Mouse (Mus musculus) heart, adult 2 months (tissue): ENCODE measurements around the gene Fxr2. TPM values are rescaled to one million over a fixed set of nuclear protein-coding genes. Genes with fewer than 3 reads are reported as not detected.

Source experiments
- DNase-seq, 2 experiments: peaks; one replicate each; pipeline ENCODE4 v3.0.0; 2021
- H3K27ac ChIP-seq: fragments of 200-600 bp; 2 replicates; pipeline ENCODE4 v1.8.1; 2022
- H3K27me3 ChIP-seq: fragments of 200-500 bp; 2 replicates; pipeline ENCODE4 v1.6.1; 2012; ENCODE audit warnings: mild to moderate bottlenecking, low read length, inconsistent platforms, mixed read lengths; ENCODE audit not compliant: control insufficient read depth, insufficient read depth
- H3K36me3 ChIP-seq: fragments of 200-500 bp; 2 replicates; pipeline ENCODE4 v1.6.1; 2012; ENCODE audit warnings: low read length, inconsistent platforms; ENCODE audit not compliant: control insufficient read depth, insufficient read depth
- H3K4me1 ChIP-seq: fragments of 200-500 bp; 2 replicates; pipeline ENCODE4 v1.6.1; 2011; ENCODE audit warnings: low read length; ENCODE audit not compliant: control insufficient read depth, insufficient read depth
- H3K4me3 ChIP-seq: fragments of 200-600 bp; 2 replicates; pipeline ENCODE4 v1.8.1; 2022
- H3K79me2 ChIP-seq: fragments of 200-500 bp; replicated peaks from 2 replicates; pipeline ENCODE4 v1.6.1; 2012; ENCODE audit warnings: mild to moderate bottlenecking, inconsistent platforms, low read length, moderate library complexity, mixed read lengths; ENCODE audit not compliant: control insufficient read depth, insufficient read depth
- H3K9ac ChIP-seq: fragments of 200-500 bp; 2 replicates; pipeline ENCODE4 v1.6.1; 2012; ENCODE audit warnings: low read depth, mild to moderate bottlenecking, control low read depth, inconsistent platforms, low read length, mixed read lengths
- CTCF ChIP-seq: fragments of 200-600 bp; IDR thresholded peaks from 2 replicates; pipeline ENCODE4 v1.8.1; 2022; ENCODE audit warnings: antibody characterized with exemption, mild to moderate bottlenecking, moderate library complexity
- EP300 ChIP-seq: fragments of 200-500 bp; IDR thresholded peaks from 2 replicates; pipeline ENCODE4 v1.6.1; 2011; ENCODE audit warnings: low read depth, low read length, control low read depth; ENCODE audit not compliant: insufficient read depth
- POLR2A ChIP-seq: fragments of 200-500 bp; IDR thresholded peaks from 2 replicates; pipeline ENCODE4 v1.6.1; 2011; ENCODE audit warnings: mild to moderate bottlenecking, low read depth, low read length, control low read depth; ENCODE audit not compliant: insufficient read depth
- WGBS: fragments of 180-500 bp; shearing (Covaris S2); methylation state at CpG from one replicate; pipeline ENCODE4 v1.1.7; 2018; 5-methylcytosine and 5-hydroxymethylcytosine counted together
- intact Hi-C: fragments of 180-260 bp; cut with DNase I; formaldehyde crosslinking; loops from one replicate; pipeline ENCODE4 v1.15.1; 2025
- polyA plus RNA-seq: library from polyadenylated mRNA; depleted of rRNA; stranded (reverse); fragments of >200 nt; gene quantifications from 2 replicates; pipeline ENCODE4 v1.2.3, GENCODE M21; 2012
- total RNA-seq, 2 experiments: library from RNA; stranded (reverse); gene quantifications; 2 replicates each; pipeline ENCODE4 v1.2.3; 2021

Fxr2 gene
- total and polyA plus RNA-seq, 3 experiments, result 61.2 to 103 (median 86.0) TPM

GRCm38 (mm10) chr11:69680136-69680855, 47.5 kb downstream of the Fxr2 start:
- no peak overlapping the region for H3K9ac ChIP-seq
- peaks cover 9% of the 10 kb centered on the region for H3K4me1 ChIP-seq
- intact Hi-C loops, result loop anchor here (5.0 kb wide), 1 partner anchor 98 kb away; the partner anchor contains the start of genes Trp53 and Wrap53
- no peaks in the 10 kb centered on the region for H3K79me2 ChIP-seq
- H3K27ac ChIP-seq, result no peak overlapping the region
- no peaks in the 10 kb centered on the region for H3K36me3 ChIP-seq
- no peak overlapping the region for H3K4me3 ChIP-seq
- H3K27me3 ChIP-seq, result no peaks in the 10 kb centered on the region
- TF ChIP-seq CTCF, result no peak
- no peak for TF ChIP-seq EP300
- TF ChIP-seq POLR2A, result no peak
- no peak for DNase-seq
- 87% methylated on average over 30 of the region's 30 CpGs for WGBS

- H3K4me1 ChIP-seq, result peaks cover 14% of the 10 kb centered on the region
- no peaks in the 10 kb centered on the region for H3K27me3 ChIP-seq
- peak; percentile 97 for TF ChIP-seq POLR2A
- TF ChIP-seq EP300, result peak; percentile 85; the same call in 1 of the 2 replicates
- no peak for TF ChIP-seq CTCF
- intact Hi-C loops, result loop anchor here (1.0 to 5.0 kb wide), 6 partner anchors 9 to 195 kb away; partner anchors contain the start of genes Eif4a1, Polr2a, Trp53 and Wrap53
- no peaks in the 10 kb centered on the region for H3K79me2 ChIP-seq
- under 1% methylated on average over 77 of the region's 80 CpGs for WGBS
- H3K36me3 ChIP-seq, result no peaks in the 10 kb centered on the region
- DNase-seq, result peak; percentile 97 to 98
- H3K9ac ChIP-seq, result peak within 1 kb of the TSS; percentile 79
- H3K4me3 ChIP-seq, result peak within 1 kb of the TSS; percentile 98
- H3K27ac ChIP-seq, result peak within 1 kb of the TSS; percentile 82
These were observed 48.8 kb downstream of the Fxr2 start, which contains the start of gene Senp3 for GRCm38 (mm10) chr11:69681314-69682208. TSS of gene Senp3 (minus strand) at chr11:69682084.

- H3K9ac ChIP-seq, result peak overlapping the region; percentile 69
- 21% methylated on average over 24 of the region's 24 CpGs for WGBS
- H3K36me3 ChIP-seq, result no peaks in the 10 kb centered on the region
- H3K27ac ChIP-seq, result peak overlapping the region; percentile 82
- DNase-seq, result no peak
- TF ChIP-seq POLR2A (no peak), EP300 (no peak), CTCF (no peak)
- H3K4me1 ChIP-seq, result peaks cover 16% of the 10 kb centered on the region
- peak overlapping the region; percentile 98 for H3K4me3 ChIP-seq
- H3K27me3 ChIP-seq, result no peaks in the 10 kb centered on the region
- H3K79me2 ChIP-seq, result no peaks in the 10 kb centered on the region
- intact Hi-C loops, result loop anchor here (1.0 to 5.0 kb wide), 5 partner anchors 32 to 194 kb away; partner anchors contain the start of genes Polr2a, Trp53 and Wrap53
These were observed 49.5 kb downstream of the Fxr2 start for GRCm38 (mm10) chr11:69682209-69682839.

- no peaks in the 10 kb centered on the region for H3K36me3 ChIP-seq
- peak; percentile 88 to 91 for DNase-seq
- peak overlapping the region; percentile 82 for H3K27ac ChIP-seq
- peak overlapping the region; percentile 98 for H3K4me3 ChIP-seq
- H3K27me3 ChIP-seq, result no peaks in the 10 kb centered on the region
- 21% methylated on average over 12 of the region's 12 CpGs for WGBS
- peaks cover 16% of the 10 kb centered on the region for H3K4me1 ChIP-seq
- TF ChIP-seq EP300 (peak; percentile 88; the same call in 1 of the 2 replicates), POLR2A (no peak), CTCF (peak; percentile 98; the same call in 1 of the 2 replicates)
- H3K79me2 ChIP-seq, result no peaks in the 10 kb centered on the region
- intact Hi-C loops, result loop anchor here (1.0 to 5.0 kb wide), 5 partner anchors 32 to 194 kb away; partner anchors contain the start of genes Polr2a, Trp53 and Wrap53
- H3K9ac ChIP-seq, result no peak overlapping the region
These were observed 50.2 kb downstream of the Fxr2 start for GRCm38 (mm10) chr11:69682840-69683533.

GRCm38 (mm10) chr11:69683576-69683975, 50.8 kb downstream of the Fxr2 start:
- Histone ChIP-seq H3K27me3 (no peaks in the 10 kb centered on the region), H3K9ac (no peak overlapping the region), H3K4me3 (no peak overlapping the region), H3K36me3 (no peaks in the 10 kb centered on the region), H3K4me1 (peaks cover 16% of the 10 kb centered on the region), H3K79me2 (no peaks in the 10 kb centered on the region), H3K27ac (peak overlapping the region; percentile 31; the same call in 1 of the 2 replicates)
- no peak for TF ChIP-seq POLR2A
- TF ChIP-seq CTCF, result no peak
- TF ChIP-seq EP300, result no peak
- intact Hi-C loops, result loop anchor here (2.0 to 5.0 kb wide), 3 partner anchors 31 to 193 kb away; partner anchors contain the start of genes Trp53 and Wrap53
- no peak for DNase-seq
- 84% methylated on average over 7 of the region's 7 CpGs for WGBS
